Mouse (Mus musculus) testis, adult 2 months (tissue): ENCODE measurements around the gene Rabgef1.

Experiments
- CTCF ChIP-seq: fragments of 200-500 bp; IDR thresholded peaks from 2 replicates; pipeline ENCODE4 v1.5.1; 2012; ENCODE audit warnings: low read depth, mild to moderate bottlenecking, inconsistent platforms, low read length, moderate library complexity; ENCODE audit not compliant: control insufficient read depth, insufficient read depth, insufficient replicate concordance
- POLR2A ChIP-seq: fragments of 200-500 bp; IDR thresholded peaks from 2 replicates; pipeline ENCODE4 v1.6.1; 2012; ENCODE audit warnings: low read depth, mild to moderate bottlenecking, inconsistent platforms, low read length, moderate library complexity; ENCODE audit not compliant: control insufficient read depth

GRCm38 (mm10) chr5:130129524-130129793, 42.1 kb upstream of the Rabgef1 start:
- TF ChIP-seq CTCF (no peak), POLR2A (no peak)
